Comparison of ENCODE assay signal across 7 mouse cellular contexts in the genomic region with DNA sequence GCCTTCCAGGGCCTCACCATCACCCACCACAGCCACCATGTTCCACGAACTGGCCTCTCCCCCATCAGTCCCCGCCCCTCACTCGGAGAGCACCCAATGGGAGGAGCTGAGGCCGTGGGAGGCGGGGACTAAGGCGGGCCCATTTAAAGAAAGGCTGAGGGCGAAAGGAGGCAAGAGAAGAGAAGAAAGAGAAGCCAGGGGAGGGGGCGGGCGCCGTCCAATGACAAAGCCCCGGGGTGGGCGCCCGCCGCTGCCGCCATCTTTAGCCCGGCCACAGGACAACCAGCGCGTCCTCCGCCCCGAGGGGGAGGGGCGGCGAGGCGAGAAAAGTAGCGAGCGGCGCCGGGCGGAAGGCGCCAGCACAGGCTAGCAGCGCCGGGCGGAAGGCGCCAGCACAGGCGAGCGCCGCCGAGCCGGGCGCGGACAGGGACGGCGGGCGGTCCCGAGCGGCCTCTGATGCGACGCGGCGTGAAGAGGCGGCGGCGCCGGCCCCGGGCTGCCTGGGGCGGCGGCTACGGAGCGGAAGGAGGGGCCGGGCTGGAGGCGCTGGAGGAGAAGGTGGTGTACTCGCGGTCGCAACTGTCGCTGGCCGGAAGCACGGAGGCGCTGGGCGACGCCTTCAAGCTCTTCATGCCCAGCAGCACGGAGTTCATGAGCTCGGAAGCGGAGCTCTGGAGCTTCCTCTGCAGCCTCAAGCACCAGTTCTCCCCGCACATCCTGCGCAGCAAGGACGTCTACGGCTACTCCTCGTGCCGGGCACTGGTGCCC. TPM values are rescaled to one million over a fixed set of nuclear protein-coding genes. Genes with fewer than 3 reads are reported as not detected.
A peak's percentile ranks its signal among the peaks of the same experiment; 100 is the strongest.
DNase-seq lines count a peak whose midpoint lies in the region; ATAC-seq lines count a peak whose summit lies in the region.

TSS of gene Ccdc71l (plus strand) at position 177 of the 768 bp plus-strand sequence.

- ATAC-seq in embryonic facial prominence, embryonic 13.5 days (ENCODE audit: insufficient number of reproducible peaks, insufficient read depth, low FRiP score, low TSS enrichment, low read depth) = peak; percentile 88
- peak; percentile 88 for ATAC-seq in limb, embryonic 13.5 days (ENCODE audit: low FRiP score, low read depth)
- peak; percentile 93 for ATAC-seq in midbrain, embryonic 16.5 days

- peak within 1 kb of the TSS; percentile 96 for H3K27ac ChIP-seq in embryonic facial prominence, embryonic 13.5 days
- H3K27ac ChIP-seq in limb, embryonic 13.5 days = peak within 1 kb of the TSS; percentile 95
- H3K27ac ChIP-seq in midbrain, embryonic 16.5 days (ENCODE audit: low read length) = peak within 1 kb of the TSS; percentile 95

- H3K9me3 ChIP-seq in embryonic facial prominence, embryonic 13.5 days = no peaks in the 10 kb centered on the region
- no peaks in the 10 kb centered on the region for H3K9me3 ChIP-seq in limb, embryonic 13.5 days
- H3K9me3 ChIP-seq in midbrain, embryonic 16.5 days (replicated peaks; ENCODE audit: control insufficient read depth, low read length, poor library complexity, severe bottlenecking) = no peaks in the 10 kb centered on the region

- H3K9ac ChIP-seq in embryonic facial prominence, embryonic 13.5 days = peak within 1 kb of the TSS; percentile 96
- peak within 1 kb of the TSS; percentile 92 for H3K9ac ChIP-seq in limb, embryonic 13.5 days
- H3K9ac ChIP-seq in midbrain, embryonic 16.5 days (ENCODE audit: low read depth, low read length) = peak within 1 kb of the TSS; percentile 94

- DNase-seq in adrenal gland, postnatal 36 days = peak; percentile 81 to 91
- peak; percentile 89 for DNase-seq in heart, adult 18-20 months
- peak; percentile 76 to 78 for DNase-seq in kidney, adult 8-10 months
- peak; percentile 85 to 92 for DNase-seq in spleen, postnatal 10 days (ENCODE audit: low spot score in 2 of 2)

- peak within 1 kb of the TSS; percentile 86 for H3K4me3 ChIP-seq in embryonic facial prominence, embryonic 13.5 days
- H3K4me3 ChIP-seq in limb, embryonic 13.5 days = peak within 1 kb of the TSS; percentile 84
- peak within 1 kb of the TSS; percentile 86 for H3K4me3 ChIP-seq in midbrain, embryonic 16.5 days (ENCODE audit: low read depth, low read length)

- WGBS in embryonic facial prominence, embryonic 13.5 days = under 1% methylated on average over 63 of the region's 78 CpGs
- WGBS in limb, embryonic 13.5 days = under 1% methylated on average over 67 of the region's 78 CpGs
- WGBS in midbrain, embryonic 16.5 days = under 1% methylated on average over 68 of the region's 78 CpGs

- H3K4me2 ChIP-seq in embryonic facial prominence, embryonic 13.5 days = peak within 1 kb of the TSS; percentile 77
- peak within 1 kb of the TSS; percentile 80 for H3K4me2 ChIP-seq in limb, embryonic 13.5 days (replicated peaks)
- H3K4me2 ChIP-seq in midbrain, embryonic 16.5 days (ENCODE audit: low read length) = peak within 1 kb of the TSS; percentile 82

- H3K27me3 ChIP-seq in embryonic facial prominence, embryonic 13.5 days = no peaks in the 10 kb centered on the region
- H3K27me3 ChIP-seq in limb, embryonic 13.5 days = no peaks in the 10 kb centered on the region
- no peaks in the 10 kb centered on the region for H3K27me3 ChIP-seq in midbrain, embryonic 16.5 days (ENCODE audit: control insufficient read depth, insufficient read depth, low read depth, low read length)

- H3K36me3 ChIP-seq in embryonic facial prominence, embryonic 13.5 days = peaks cover 4% of the 10 kb centered on the region; the same call in 1 of the 2 replicates
- peaks cover 4% of the 10 kb centered on the region; the same call in 1 of the 2 replicates for H3K36me3 ChIP-seq in limb, embryonic 13.5 days
- no peaks in the 10 kb centered on the region for H3K36me3 ChIP-seq in midbrain, embryonic 16.5 days (ENCODE audit: control insufficient read depth, insufficient read depth, low read length)

- peaks cover 21% of the 10 kb centered on the region for H3K4me1 ChIP-seq in embryonic facial prominence, embryonic 13.5 days
- peaks cover 16% of the 10 kb centered on the region for H3K4me1 ChIP-seq in limb, embryonic 13.5 days
- peaks cover 25% of the 10 kb centered on the region for H3K4me1 ChIP-seq in midbrain, embryonic 16.5 days (ENCODE audit: control insufficient read depth, insufficient read depth, low read length)

RNA-seq across cellular contexts. Expression of gene Ccdc71l, which starts in this region (rescaled TPM):
- 10 to 100 TPM; 14.4 to 16.4 TPM for total RNA-seq in adrenal gland, postnatal 36 days (2021)
- polyA plus RNA-seq in embryonic facial prominence, embryonic 13.5 days (2015; fragmentation: Nextera tagmentation; extraction: Ambion mirVana) = 3.3 and 3.9 TPM in 2 replicates
- 10 to 100 TPM; 11.0 to 11.2 TPM for total RNA-seq in heart, adult 18-20 months (2021)
- 3.2 and 3.5 TPM in 2 replicates for polyA plus RNA-seq in limb, embryonic 13.5 days (2015; fragmentation: Nextera tagmentation; extraction: Ambion mirVana)
- polyA plus RNA-seq in midbrain, embryonic 16.5 days (2015; fragmentation: Nextera tagmentation; extraction: Ambion mirVana) = 3.4 and 3.9 TPM in 2 replicates

Comparison
In these comparisons a context has a peak if more than half of its experiments do, and no peak if none do; other contexts are left out.
1. Peak in every context shown above with its lines: DNase-seq, ATAC-seq, H3K4me3 ChIP-seq and H3K27ac ChIP-seq.